Mouse (Mus musculus) bone marrow macrophage, adult 2 months (primary cell): ENCODE results near the gene Fscn2.

Experiments
- CTCF ChIP-seq: IDR thresholded peaks from 2 replicates; pipeline ENCODE4 v1.5.1; 2012; ENCODE audit warnings: low read depth, mild to moderate bottlenecking, low read length, moderate library complexity
- POLR2A ChIP-seq: IDR thresholded peaks from 2 replicates; pipeline ENCODE4 v1.6.1; 2012; ENCODE audit warnings: mild to moderate bottlenecking, low read depth, low read length, borderline replicate concordance

- TF ChIP-seq POLR2A (no peak), CTCF (no peak)
Observed at GRCm38 (mm10) chr11:120319310-120319709, 42.0 kb upstream of the Fscn2 start.
